Mouse (Mus musculus): ENCODE results near the gene 2410004B18Rik.
A peak's percentile ranks its signal among the peaks of the same experiment; 100 is the strongest.
"Not testable (repeated sequence)": the region's sequence is repeated elsewhere in the genome, so short reads cannot be mapped to it uniquely, and the experiment has no call there.

Gene 2410004B18Rik

DNA sequence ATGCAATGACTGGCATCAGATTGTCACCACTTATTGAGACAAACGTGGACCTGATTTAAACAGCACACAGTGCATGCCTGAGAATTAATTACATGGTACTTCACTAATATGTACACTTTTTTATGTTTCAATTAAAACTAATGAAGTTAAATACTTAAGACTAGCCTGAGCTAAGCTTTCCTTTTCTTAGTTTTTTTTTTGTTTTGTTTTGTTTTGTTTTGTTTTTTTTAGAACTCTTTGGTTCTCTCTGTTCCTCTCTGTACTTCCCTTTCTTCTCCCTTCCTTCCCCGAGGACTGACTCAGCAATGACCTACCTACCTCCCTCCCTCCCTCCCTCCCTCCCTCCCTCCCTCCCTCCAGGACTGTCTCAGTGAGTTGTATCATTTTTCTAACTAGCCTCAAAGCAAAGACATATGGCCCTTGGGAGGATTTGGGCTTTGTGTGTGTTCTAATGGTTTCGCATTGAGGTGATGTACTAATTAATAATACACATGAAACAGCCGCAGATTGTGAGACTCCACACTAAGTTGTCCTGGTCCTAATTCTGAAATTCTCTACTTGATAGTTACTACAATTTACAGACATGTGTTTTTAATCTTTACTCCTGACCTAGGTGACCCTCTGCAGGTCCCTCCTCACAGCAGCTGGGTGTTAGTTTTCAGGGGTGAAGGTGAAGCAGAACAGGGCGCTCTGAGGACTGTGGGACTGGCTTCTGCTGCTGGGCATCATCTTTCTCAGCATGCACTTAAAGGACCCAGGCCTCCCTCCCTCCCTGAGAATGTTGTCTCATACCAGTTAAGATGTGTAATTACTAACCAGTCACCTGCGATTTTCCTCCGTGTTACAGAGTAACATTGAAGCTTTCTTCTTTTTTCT is 8.1 kb upstream of the 2410004B18Rik start:
- DNase-seq: no peak

DNA sequence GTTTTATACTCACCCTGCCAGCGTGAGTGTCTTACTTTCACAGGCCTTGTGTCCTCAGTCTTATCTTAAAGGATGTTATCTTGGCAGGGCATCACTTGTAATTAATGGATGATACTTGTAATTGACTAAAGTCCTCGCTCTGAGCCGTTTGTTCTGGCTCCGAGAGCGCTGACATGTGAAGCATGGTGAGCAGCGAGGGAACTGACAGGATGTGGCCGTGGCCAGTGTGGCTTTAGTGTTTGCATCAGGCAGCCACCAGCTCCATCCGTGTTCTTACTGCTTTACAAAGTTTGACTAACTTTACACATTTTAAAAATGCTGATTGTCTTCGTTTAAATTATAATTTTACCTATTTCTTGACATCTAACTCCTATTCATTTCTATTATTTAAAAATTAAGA is 4.0 kb upstream of the 2410004B18Rik start:
- DNase-seq: no peak

DNA sequence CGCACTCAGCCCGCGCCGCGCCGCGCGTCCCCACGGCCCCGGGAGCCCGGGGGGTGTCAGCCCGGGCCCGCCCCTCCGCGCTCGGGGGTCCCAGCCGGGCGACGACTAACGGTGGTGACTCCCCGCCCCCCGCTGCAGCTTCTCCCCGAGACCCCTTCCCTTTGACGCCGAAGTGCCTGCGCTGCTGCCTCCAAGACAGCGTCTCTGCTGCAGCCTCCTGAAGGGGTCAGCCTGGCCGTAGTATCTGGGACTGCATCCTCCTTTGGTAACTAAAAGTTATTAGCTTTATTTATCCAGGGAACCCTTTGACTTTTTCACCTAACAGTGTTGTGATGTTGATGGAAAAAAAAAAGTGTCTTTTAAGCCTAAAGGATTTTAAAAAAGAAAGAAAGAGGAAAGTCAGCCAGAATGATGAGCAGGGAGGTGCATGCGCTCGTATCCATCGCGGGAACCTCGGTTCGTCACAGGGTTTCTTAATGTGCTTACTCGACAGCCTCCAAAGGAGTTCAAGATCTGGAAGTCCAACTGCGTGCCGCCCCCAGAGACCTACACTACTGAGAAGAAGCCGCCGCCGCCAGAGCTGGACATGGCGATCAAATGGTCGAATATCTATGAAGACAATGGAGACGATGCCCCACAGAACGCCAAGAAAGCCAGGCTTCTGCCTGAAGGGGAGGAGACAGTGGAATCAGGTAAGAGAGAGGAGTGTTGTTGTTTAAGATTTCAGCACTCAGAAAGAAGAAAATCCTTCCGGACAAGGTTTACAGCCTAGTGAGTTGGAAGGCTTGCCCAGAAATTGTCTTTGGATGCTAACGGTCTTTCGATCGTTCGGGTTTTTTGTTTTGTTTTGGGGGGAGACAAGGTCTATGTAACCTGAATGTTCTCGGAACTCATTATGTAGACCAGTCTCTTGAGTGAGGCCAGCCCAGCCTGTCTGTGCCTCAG is 863 bp downstream of the 2410004B18Rik start:
- DNase-seq: no peak

DNA sequence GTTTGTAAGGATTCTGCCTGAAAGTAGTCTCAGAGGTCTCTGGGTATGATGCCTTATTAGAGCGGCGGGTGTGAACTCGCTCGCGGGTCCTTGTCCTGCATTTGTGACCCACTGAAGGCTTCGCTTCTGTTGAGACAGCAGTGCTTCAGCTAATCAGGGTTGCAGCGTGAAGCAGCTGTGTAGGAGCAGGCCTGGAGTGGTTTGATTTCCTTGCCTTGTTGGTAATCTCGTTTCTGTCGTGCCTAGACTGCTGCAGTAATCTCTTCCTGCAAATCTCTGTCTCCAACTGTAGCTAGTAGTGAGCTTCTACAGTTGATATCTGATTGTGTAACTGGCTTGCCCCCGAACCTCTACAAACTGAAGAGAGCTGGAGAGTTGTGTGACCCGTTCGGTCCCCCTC is 1.6 kb downstream of the 2410004B18Rik start:
- DNase-seq: no peak

DNA sequence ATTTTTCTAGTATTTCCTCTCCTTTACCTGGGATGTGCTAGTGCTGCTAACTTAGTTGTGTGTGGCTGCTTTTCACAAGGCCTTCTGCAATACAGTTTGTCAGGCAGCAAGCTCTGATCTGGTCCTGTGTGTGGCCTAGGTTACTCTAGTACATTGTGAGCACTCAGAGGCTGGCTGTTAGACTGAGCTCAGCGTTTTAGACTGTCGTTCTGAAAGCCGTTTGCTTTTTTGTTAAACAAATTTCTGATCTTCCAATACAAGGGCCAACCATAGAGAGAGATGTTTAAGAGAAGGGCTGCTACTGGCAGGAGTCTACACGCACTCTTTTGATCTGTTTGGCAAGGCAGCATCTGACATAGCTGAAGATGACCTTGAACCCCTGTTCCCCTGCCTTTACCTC is 2.2 kb downstream of the 2410004B18Rik start:
- no peak for DNase-seq

DNA sequence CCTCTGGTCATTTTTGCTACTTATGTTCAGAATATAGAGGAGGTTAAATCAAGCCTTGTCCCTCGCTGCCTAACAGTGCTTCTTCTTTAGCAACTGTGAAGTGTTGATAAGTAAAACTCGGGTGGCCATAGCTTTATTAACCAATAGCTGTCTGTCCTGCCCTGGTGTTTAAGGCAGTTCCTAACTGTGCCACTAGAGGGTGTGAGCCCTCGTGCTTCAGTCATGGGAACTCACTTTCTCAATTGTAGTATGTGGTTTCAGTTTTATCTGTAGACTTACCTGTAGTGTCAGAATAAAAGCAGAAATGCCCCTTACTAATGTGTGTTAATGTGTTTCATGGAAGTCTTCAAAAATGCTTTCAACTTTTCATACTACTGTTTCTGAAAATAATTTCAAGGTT is 4.2 kb downstream of the 2410004B18Rik start:
- peak; percentile 69 for DNase-seq

DNA sequence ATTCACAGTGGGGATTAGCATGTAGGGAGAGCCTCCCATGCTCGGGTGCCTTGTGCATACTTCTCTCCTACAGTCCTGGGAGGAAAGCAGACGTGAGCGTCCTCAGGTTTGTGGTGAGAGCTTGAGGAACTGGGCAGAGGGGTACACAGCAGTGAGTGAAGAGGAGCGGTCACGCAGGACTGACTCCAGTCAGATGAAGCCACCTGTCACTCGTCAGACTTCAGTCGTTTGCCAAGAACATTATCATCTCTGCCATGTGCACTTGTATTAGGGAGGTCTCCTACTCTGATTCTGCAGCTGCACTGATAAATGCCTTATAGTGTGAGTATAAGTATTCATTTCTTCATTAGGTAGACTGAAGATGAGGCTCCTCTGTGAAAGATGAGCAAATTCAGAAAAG is 6.5 kb downstream of the 2410004B18Rik start:
- no peak for DNase-seq

DNA sequence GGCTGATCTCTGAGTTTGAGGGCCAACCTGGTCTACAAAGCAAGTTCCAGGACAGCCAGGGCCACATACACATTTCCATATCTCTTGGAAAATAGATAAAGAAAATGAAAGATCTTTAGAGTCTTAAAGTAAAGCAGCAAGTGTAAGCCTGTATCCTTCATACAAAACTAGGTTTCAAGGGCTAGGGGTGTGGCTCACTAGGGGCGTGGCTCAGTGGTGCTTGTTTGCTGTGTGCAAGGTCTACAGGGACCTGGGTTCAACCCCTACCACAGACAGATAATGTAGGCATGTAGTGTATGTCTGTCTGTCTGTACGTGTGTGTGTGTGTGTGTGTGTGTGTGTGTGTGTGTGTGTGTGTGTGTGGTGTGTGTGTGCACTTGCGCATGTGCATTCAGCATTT is 8.1 kb downstream of the 2410004B18Rik start:
- no peak for DNase-seq

DNA sequence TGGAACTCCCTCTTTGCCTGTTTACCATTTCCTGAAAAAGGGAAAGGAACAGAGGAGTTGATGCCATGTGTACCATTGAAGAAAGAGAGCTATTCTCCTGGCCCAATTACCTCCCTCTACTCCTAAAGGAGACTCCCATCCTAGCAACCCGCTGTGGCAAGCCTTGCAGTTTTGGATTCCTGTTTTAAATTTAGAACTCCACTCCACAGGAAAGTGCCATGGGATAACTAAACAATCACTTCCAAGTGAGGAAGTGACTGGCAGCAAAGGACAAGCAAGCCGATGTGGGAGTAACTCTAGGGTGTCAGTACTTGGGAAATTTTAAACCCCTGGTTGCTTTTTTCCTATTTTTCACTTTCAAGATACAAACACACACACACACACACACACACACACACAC is 8.8 kb downstream of the 2410004B18Rik start:
- DNase-seq: no peak

DNA sequence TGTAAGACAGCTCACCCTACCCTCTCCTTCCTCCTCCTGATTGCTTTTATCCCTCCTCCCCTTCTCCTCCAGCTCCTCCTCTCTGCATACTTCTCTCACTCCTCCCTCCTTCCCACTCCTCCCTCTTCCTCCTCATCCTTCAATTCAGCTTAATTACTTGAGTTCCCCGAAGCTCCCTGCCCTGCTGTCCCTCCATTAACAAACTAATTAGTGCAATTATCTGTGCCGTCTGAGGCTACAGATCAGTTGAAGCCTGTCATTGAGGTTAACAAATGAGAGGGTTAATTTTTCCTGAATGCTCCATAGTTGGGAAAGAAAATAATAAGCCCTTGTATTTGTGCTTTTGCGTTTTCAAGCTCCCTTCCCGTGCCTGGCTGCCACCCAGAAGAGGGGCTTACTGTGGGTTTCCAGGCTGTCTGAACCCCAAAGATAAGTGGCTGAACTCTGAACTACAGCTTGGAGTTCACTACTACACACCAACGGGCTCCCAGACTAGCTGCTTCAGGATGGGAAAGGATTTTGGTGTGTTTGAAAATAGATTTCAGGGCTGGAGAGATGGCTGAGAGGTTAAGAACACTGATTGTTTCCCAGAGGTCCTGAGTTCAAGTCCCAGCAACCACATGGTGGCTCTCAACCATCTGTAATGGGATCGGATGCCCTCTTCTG is 9.9 kb downstream of the 2410004B18Rik start:
- DNase-seq: no peak

DNA sequence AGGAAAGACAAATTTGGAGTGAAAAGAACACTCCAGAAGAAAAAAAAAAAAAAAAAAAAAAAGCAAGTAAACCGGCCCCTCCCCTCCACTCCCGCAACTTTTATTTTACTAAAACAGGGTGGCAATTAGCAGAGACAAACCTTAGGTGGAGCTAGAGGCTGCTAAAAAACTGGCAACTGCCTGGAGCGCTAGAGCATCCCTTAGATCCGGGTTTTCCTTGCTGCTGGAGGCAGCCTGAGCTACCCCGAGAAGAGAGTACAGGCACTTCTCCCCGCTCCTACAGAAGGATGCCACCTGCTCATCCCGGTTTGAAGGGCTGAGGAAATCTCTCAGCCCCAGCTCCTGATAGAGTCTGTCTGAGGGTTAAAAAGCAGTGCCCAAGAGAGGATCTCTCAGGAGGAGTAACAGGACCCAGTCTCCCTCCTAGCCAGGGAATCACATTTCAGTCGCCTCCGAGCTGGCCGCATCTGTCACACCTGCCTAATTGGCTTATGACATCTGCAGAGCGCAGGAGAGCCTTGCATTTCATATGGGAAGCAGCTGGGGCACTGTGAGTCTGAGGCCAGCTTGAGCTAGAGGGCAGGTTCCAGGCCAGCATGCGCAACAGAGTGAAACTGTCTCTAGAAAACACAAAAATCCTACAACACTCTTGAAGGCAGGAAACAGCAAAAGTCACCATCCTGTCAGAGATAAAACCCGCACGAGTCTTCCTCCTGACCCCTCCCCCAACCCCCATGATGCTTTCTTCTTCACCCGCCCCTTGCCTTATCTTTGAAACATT is 12.4 kb downstream of the 2410004B18Rik start:
- DNase-seq: peak; percentile 32

DNA sequence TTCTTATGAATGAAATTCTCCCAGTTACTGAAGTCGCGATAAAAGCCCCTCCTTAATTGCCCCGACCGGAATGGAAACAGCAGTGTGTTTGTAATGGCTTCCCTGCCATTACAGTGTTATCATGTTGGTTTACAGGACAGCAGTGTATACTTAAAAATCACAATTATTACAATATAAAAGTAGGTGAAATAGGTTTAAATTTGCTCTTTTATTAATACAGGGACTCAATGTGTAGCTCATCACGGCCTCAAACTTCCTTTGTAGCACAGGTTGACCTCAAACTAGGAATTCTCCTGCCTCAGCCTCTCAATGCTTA is 13.0 kb downstream of the 2410004B18Rik start:
- DNase-seq: no peak

DNA sequence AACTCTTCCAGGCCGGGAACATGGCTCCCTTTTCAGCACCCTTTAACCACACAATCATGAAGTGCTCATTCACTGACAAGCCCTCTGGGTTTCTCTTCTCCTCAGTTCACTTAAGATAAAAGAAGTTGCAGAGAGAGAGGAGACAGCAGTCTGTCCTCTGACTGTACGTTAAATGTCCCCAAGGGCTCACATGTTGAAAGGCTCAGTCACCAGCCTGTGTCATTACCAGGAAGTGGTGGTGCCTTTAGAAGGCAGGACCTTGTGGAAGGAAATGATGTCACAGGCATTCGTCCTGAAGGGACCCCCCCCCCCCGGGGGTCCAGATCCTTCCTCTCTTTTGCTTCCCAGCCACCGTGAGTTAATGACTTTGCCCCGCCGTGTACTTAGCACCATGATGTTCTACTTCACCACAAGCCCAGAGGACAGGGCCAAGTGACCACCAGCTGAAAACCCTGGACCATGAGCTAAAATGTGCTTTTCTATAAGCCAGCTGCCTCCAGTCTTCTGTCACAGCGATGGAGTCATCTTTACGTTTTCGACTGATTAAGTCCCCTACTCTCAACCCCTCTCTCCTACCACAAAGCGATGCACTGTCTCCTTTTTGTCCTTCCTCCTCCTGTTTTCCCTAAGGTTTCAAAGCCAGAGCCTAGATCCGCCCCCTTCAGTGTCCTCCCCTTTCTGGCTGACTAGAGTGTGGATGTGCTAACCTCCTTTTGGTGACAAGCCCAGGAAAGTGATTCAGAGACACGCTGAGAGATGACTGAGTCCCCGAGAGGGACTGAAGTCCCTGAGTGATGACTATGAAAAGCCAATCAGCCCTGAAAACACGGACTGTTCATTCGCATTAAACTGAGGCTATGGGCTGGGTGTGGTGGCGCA is 13.7 kb downstream of the 2410004B18Rik start:
- no peak for DNase-seq

DNA sequence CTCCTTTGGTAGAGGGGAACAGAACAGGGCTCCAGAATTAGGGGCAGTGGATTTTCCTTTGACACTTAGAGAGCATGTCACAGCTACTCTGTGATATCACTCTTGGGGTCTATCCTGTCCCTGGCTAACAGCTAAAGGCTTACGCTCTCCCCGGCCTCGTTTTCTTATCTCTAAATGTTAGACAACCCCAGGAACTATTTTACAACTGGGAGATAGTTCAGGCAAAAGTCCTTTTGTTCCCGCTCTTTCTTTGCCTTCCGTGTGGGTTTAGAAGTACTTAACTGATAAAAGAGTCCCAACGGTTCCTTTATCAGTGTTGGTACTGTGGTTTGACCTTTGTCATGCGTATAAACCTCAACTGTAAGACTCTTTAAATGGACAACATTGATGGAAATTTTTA is 15.1 kb downstream of the 2410004B18Rik start:
- DNase-seq: no peak

DNA sequence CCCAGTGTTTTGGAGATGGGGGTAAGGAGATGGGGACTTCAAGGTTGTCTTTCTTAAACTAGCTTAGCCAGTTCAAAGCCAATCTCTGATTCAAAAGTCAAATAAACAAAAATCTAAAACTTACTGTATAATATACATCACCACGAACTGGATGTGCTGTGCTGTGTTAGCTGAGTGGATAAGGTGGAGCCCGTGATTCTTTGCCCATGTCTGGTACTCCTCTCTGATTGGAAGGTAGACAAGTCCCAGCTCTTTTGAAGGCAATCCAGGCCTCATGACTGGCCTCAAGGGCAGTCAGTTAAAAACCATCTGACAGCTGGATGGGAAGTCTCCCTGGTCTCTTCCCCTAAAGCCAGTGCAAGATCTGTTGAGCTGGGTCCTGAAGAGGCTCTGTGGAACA is 15.6 kb downstream of the 2410004B18Rik start:
- DNase-seq: no peak

DNA sequence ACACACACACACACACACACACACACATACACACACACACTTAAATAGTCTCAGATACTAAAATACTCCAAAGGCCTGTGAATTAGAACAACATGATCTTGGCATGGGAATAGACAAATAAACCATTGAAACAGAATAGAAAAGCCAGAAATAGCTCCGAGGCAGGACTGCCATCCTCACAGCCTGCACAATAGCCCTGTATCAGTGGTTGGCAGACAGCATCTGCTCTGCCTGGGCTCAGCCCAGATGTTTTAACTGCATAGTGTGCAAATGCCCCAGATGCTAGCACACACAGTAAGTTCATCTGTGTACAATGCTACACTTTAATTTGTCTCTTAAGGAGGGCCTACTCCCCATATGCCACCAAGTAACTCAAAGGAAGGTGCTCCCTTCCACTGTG is 22.0 kb downstream of the 2410004B18Rik start:
- no peak for DNase-seq

DNA sequence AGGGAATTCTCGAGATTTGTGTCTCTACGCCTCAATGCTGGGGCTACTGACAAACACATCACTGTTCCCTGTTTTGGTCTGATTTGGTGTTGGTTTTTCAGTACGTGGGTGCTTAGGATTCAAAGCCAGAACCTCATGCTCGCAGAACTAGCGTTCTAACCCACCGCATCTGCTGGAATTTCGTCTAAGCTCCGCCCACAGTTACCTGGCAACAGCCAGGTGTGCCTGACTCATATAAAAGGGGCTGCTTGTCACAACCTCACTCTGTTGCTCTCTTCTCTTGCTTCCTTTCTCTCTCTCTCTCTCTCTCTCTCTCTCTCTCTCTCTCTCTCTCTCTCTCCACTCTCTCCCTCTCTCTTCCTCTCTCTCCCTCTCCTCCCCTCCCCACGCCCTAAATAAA is 24.6 kb downstream of the 2410004B18Rik start:
- no peak for DNase-seq

DNA sequence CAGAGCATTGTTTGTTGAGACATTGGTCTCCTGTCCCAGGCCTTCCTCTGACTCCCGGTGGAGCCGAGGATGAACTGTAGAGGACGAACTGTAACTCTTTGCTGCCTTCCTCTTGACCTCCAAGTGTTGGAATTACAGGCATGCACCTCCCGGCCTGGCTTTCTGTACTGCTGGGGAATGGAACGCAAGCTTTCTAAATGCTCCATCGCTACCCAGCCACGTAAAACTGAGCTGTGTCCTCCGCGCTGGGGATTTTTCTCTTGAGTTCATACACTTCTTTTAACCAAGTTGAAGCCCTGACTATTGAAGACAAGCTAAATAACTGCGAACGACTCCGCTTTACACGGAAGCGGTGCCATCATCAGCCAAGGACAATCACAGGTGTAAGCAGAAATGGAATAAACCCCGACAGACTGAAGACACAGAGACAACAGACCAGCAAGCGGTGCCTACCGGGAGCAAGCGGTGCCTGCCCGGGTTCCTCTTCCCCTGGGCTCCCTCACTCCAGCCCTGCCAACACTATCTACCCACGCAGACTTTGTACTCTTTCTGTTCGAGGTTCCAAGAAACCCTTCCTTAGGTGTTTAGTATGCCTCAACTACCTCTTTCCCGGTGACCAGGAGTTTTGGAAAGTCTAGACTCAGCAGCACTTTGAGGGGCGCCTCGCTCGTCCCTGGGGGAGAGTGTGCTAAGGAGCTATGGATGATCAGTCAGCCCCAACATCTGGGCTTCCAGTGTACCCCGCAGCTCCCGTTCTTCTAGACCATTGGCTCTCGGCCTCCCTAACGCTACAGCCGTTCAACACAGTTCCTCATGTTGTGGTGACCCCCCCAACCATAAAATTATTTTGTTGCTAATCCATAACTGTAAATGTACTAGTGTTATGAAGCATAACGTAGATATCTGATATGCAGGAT is 25.5 kb downstream of the 2410004B18Rik start:
- DNase-seq: no peak

DNA sequence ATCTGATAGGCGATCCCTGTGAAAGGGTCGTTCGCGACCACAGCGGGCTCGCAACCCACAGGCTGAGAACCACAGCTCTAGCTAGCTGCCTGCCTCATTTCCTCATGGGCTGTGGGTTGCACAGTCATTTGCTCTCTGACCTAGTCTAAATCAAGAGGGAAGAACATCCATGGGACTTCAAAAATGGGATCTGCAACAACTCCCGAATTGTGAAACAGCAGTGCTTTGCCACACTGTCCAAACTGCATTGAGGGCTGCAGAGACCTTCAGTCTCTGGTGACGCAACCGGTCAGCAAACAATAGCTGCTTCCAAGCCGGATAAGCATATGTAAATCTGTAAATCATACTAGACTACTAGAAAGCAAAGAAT is 26.2 kb downstream of the 2410004B18Rik start:
- DNase-seq: no peak

DNA sequence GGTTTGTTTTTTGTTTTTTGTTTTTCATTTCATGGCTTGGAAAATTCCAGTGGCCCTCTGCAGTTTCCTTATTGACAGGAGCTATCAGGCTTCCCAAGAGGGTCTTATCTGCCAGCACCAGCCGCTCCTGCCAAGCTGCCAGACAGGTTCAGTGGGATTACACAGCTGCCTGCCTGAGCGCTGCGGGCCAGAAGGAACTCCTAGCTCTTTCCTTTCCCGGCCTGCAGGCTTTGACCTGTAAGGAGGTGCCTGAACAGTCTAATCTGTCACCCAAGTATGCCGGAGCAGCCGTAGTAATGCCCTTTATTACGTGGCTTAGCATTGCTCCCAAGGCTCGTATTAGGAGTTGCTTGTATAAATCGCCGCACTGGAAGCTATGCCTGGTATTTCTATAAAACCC is 26.7 kb downstream of the 2410004B18Rik start:
- DNase-seq: no peak

DNA sequence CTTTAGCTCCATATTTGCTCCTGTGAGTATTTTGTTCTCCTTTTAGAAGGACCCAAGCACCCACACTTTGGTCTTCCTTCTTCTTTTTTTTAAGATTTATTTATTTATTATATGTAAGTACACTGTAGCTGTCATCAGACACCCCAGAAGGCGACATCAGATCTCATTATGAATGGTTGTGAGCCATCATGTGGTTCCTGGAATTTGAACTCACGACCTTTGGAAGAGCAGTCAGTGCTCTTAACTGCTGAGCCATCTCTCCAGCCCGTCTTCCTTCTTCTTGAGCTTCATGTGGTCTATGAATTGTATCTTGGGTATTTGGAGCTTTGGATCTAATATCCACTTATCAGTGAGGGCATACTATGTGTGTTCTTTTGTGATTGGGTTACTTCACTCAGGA is 27.8 kb downstream of the 2410004B18Rik start:
- DNase-seq: not testable (repeated sequence)
